ENCODE assay signal across 13 mouse cellular contexts in the genomic region with DNA sequence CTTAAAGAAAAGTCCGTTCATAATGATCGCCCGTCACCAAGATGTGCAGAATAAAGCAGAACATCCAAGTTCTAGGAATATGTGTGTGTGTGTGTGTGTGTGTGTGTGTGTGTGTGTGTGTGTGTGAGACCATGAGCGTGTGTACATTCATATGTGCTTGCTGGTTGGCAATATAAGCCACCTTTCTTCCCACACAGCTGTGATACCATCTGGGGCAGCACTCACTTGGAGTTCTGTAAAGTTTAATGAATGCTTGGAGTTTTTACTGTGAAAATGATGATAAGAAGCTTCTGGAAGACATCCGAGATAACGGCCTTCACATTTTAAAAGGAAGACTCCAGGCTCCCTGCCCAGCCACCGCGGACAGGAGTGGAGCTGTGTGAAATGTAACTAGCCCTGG.
DNase-seq lines count a peak whose midpoint lies in the region; ATAC-seq lines count a peak whose summit lies in the region.
"Had no signal": no experiment of that assay in that cellular context is flagged by ENCODE, and none has a peak within 500 bp of the region (broad histone marks: within the 10 kb centered on the region; RNA-seq: fewer than 3 reads in every experiment).

No protein-coding gene starts in this region.

- H3K27me3 ChIP-seq in heart, embryonic 14.5 days (ENCODE audit: control insufficient read depth, insufficient read depth, low read length) = no peaks in the 10 kb centered on the region
- no peaks in the 10 kb centered on the region for H3K27me3 ChIP-seq in heart, embryonic 10.5 days (ENCODE audit: insufficient read depth, poor library complexity, severe bottlenecking)
- H3K27me3 ChIP-seq: embryonic facial prominence, embryonic 12.5 days; limb, embryonic 12.5 days had no signal

- no peak for ATAC-seq in heart, embryonic 14.5 days (ENCODE audit: insufficient number of reproducible peaks, insufficient read depth, low FRiP score, low read depth)
- ATAC-seq: intestine, postnatal 0 days had no signal

- H3K9ac ChIP-seq in heart, embryonic 14.5 days (ENCODE audit: low read length) = no peak overlapping the region
- H3K9ac ChIP-seq: embryonic facial prominence, embryonic 12.5 days; hindbrain, embryonic 14.5 days; limb, embryonic 12.5 days had no signal

- no peaks in the 10 kb centered on the region for H3K36me3 ChIP-seq in heart, embryonic 14.5 days (ENCODE audit: control insufficient read depth, insufficient read depth, low read length)
- H3K36me3 ChIP-seq in heart, embryonic 10.5 days = no peaks in the 10 kb centered on the region
- H3K36me3 ChIP-seq: embryonic facial prominence, embryonic 12.5 days; limb, embryonic 12.5 days had no signal

- 0 out of 4 replicates have a peak overlapping the region, but pooled peaks of 1 of the 2 experiments have one; percentile 9 for H3K27ac ChIP-seq in heart, embryonic 14.5 days (replicated peaks in 1 of 2; ENCODE audit: control insufficient read depth in 1 of 2, insufficient read depth in 1 of 2, low read depth in 2 of 2, low read length in 2 of 2)
- no peak overlapping the region for H3K27ac ChIP-seq in heart, embryonic 10.5 days
- H3K27ac ChIP-seq: embryonic facial prominence, embryonic 12.5 days; gastrocnemius, adult 2 months; hindbrain, embryonic 14.5 days; limb, embryonic 12.5 days had no signal

- H3K4me2 ChIP-seq in heart, embryonic 14.5 days (ENCODE audit: low read length) = 0 out of 2 replicates have a peak overlapping the region, but pooled peaks have one; percentile 0
- H3K4me2 ChIP-seq: embryonic facial prominence, embryonic 12.5 days; hindbrain, embryonic 14.5 days; limb, embryonic 12.5 days had no signal

- DNase-seq in heart, embryonic 10.5 days (ENCODE audit: low spot score) = no peak
- DNase-seq in right cerebral cortex, postnatal 10 days (ENCODE audit: low spot score in 2 of 2) = peak; percentile 63 to 82
- no peak for DNase-seq in right cerebral cortex, postnatal 14 days
- peak; percentile 33 to 63 for DNase-seq in left cerebral cortex, adult 9 months (ENCODE audit: low spot score in 2 of 2)
- DNase-seq in cerebellum, adult 8-10 months = no peak
- no peak for DNase-seq in gastrocnemius, postnatal 36 days
- DNase-seq: cerebellum, postnatal 25 days; gastrocnemius, adult 2 months had no signal

- 62% methylated on average over 8 of the region's 8 CpGs for WGBS in heart, embryonic 14.5 days
- WGBS in heart, embryonic 10.5 days = 67% methylated on average over 8 of the region's 8 CpGs

- H3K4me3 ChIP-seq in heart, embryonic 14.5 days (ENCODE audit: control insufficient read depth in 1 of 2, insufficient read depth in 1 of 2, low read depth in 1 of 2, low read length in 2 of 2) = no peak overlapping the region
- H3K4me3 ChIP-seq in heart, embryonic 10.5 days = no peak overlapping the region
- H3K4me3 ChIP-seq: embryonic facial prominence, embryonic 12.5 days; gastrocnemius, adult 2 months; limb, embryonic 12.5 days had no signal

- H3K4me1 ChIP-seq in heart, embryonic 14.5 days (ENCODE audit: control insufficient read depth in 2 of 2, insufficient read depth in 2 of 2, low read length in 2 of 2) = peaks cover 0 to 3% of the 10 kb centered on the region in 2 experiments; a peak in 1 of 4 replicates
- H3K4me1 ChIP-seq in heart, embryonic 10.5 days = peaks cover 4% of the 10 kb centered on the region; the same call in 1 of the 2 replicates
- H3K4me1 ChIP-seq: embryonic facial prominence, embryonic 12.5 days had no signal

- no peaks in the 10 kb centered on the region for H3K9me3 ChIP-seq in heart, embryonic 14.5 days (ENCODE audit: control insufficient read depth, low read length)
- H3K9me3 ChIP-seq in heart, embryonic 10.5 days = no peaks in the 10 kb centered on the region
- H3K9me3 ChIP-seq: embryonic facial prominence, embryonic 12.5 days; limb, embryonic 12.5 days had no signal

- intact Hi-C loops in gastrocnemius, postnatal 36 days (cut with DNase I) = no loop called here

Comparison
In these comparisons a context has a peak if more than half of its experiments do, and no peak if none do; other contexts are left out.
1. DNase-seq: peak in right cerebral cortex, postnatal 10 days (2 of 2) and left cerebral cortex, adult 9 months (2 of 2); none in heart, embryonic 10.5 days (single experiment), right cerebral cortex, postnatal 14 days (single experiment), cerebellum, adult 8-10 months (single experiment) and gastrocnemius, postnatal 36 days (0 of 2).